Mouse (Mus musculus) embryo, embryonic 10.5 days (tissue): ENCODE results near the gene Vmn1r158.
"Not testable (repeated sequence)": the region's sequence is repeated elsewhere in the genome, so short reads cannot be mapped to it uniquely, and the experiment has no call there.

Experiments used
- DNase-seq: peaks from one replicate; pipeline ENCODE4 v3.0.0-alpha.2; 2015; ENCODE audit warnings: low spot score

The Vmn1r158 gene

DNA sequence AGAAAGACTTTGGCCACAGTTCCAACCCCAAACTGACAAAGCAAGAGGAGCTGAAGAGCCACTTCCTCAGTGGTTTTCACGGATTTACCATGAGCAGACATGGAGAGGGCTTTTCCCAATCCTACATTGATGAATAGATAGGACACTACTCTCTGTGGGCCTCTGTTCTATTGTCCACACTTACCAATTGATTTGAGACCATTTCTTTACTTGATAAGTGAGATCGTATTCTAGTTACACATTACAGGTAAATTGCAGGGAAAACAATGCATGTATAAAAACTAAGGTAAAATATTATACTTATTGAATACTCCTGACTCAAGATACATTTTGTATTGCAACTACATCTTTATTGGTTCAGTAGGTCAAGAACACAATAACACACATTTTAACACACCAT lies at the start of gene Vmn1r158:
TSS of gene Vmn1r158 (minus strand) at position 101 of the 400 bp plus-strand sequence.
- not testable (repeated sequence) for DNase-seq

DNA sequence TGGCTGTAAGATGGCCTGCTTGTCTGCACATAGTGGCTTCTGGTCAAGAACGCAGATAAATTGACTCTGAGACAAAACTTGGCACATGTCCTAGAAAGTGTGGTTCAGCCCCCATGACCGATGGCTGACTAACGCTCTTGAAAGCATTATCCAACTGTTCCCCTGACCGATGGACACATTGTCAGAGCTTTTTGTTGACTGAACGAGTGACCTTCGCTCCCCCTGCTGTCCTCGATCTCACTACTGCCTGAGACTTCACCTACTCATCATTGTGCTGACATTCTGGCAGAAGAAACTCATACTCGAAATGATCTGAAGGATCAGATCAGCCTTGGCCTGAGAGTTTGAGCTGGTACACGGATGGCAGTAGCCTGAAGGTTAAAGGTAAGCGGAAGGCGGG lies 14.6 kb downstream of the Vmn1r158 start:
- not testable (repeated sequence) for DNase-seq

- DNase-seq = not testable (repeated sequence)
Observed at GRCm38 (mm10) chr7:22761397-22761796, 29.2 kb downstream of the Vmn1r158 start, which contains the start of gene Vmn1r157. Vmn1r157 (plus strand) TSS chr7:22761697.
